Mouse (Mus musculus): ENCODE data around the gene Cct4. TPM values are rescaled to one million over a fixed set of nuclear protein-coding genes. Genes with fewer than 3 reads are reported as not detected.

Cct4 gene
- polyA plus RNA-seq, 1 experiment = 134 TPM

GRCm38 (mm10) chr11:23005276-23005675 is 15.0 kb downstream of the Cct4 start:
- Histone ChIP-seq H3K27ac (ENCODE audit: insufficient read depth, low read depth, low read length) (no peak overlapping the region), H3K4me1 (ENCODE audit: control insufficient read depth, insufficient read depth, low read length) (peaks cover 2% of the 10 kb centered on the region; the same call in 1 of the 2 replicates), H3K4me3 (ENCODE audit: insufficient read depth, low read length) (no peak overlapping the region)
- TF ChIP-seq POLR2A (IDR thresholded peaks at IDR 0.05; ENCODE audit: borderline replicate concordance, low read depth, low read length) (no peak), CTCF (IDR thresholded peaks at IDR 0.05; ENCODE audit: low read depth, low read length) (no peak)

GRCm38 (mm10) chr11:23007166-23007480 is 16.8 kb downstream of the Cct4 start:
- TF ChIP-seq POLR2A (IDR thresholded peaks at IDR 0.05; ENCODE audit: borderline replicate concordance, low read depth, low read length) (no peak), CTCF (IDR thresholded peaks at IDR 0.05; ENCODE audit: low read depth, low read length) (no peak)
- peak overlapping the region; percentile 75 for H3K4me3 ChIP-seq (ENCODE audit: insufficient read depth, low read length)
- H3K27ac ChIP-seq (ENCODE audit: insufficient read depth, low read depth, low read length) = 0 out of 2 replicates have a peak overlapping the region, but pooled peaks have one; percentile 10
- peaks cover 2% of the 10 kb centered on the region; the same call in 1 of the 2 replicates for H3K4me1 ChIP-seq (ENCODE audit: control insufficient read depth, insufficient read depth, low read length)

DNA sequence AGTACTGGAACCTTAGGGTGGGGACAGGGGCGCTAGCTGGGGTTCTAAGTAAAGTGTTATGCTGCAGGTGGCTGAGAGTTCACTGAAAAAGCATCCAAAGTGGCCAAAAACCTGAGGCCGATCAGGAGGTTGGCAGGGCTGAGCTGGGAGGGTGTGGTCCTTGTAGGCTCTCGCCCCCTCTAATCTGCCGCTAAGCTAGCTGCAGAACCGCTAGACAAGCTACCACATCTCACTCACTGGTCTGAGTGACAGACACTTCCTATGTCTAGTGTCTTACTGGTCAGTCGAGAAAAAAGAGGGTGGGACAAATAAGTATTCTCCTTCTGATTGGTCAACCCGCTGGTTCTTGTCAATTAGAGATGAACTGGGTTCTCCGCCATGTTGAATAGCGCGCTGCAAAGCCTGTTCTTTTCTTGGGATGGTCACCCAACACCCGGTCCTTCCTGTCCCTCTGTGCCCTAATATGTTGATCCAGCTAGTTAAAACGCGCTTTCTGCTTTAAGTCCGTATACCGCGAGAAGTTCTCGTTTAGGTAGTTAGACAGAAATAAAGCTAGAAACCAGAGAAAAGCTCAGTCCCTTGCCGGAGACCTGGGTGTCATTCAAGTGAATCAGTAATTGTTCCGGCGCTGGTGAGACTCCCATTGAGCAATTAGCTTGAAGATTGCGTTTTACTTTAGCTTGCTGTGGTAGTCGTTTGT is 17.3 kb downstream of the Cct4 start, which contains the start of gene Fam161a:
Gene Fam161a (plus strand): TSS at position 51 of the 700 bp plus-strand sequence.
- Histone ChIP-seq H3K4me1 (ENCODE audit: control insufficient read depth, insufficient read depth, low read length) (peaks cover 2% of the 10 kb centered on the region; the same call in 1 of the 2 replicates), H3K4me3 (ENCODE audit: insufficient read depth, low read length) (peak within 1 kb of the TSS; percentile 75), H3K27ac (ENCODE audit: insufficient read depth, low read depth, low read length) (peak within 1 kb of the TSS; percentile 77)
- TF ChIP-seq POLR2A (IDR thresholded peaks at IDR 0.05; ENCODE audit: borderline replicate concordance, low read depth, low read length) (no peak), CTCF (IDR thresholded peaks at IDR 0.05; ENCODE audit: low read depth, low read length) (no peak)

- TF ChIP-seq CTCF (IDR thresholded peaks at IDR 0.05; ENCODE audit: low read depth, low read length) (no peak), POLR2A (IDR thresholded peaks at IDR 0.05; ENCODE audit: borderline replicate concordance, low read depth, low read length) (0 out of 2 replicates have a peak, but pooled peaks have one; percentile 42)
- Histone ChIP-seq H3K4me1 (ENCODE audit: control insufficient read depth, insufficient read depth, low read length) (peaks cover 2% of the 10 kb centered on the region; the same call in 1 of the 2 replicates), H3K4me3 (ENCODE audit: insufficient read depth, low read length) (peak overlapping the region; percentile 75), H3K27ac (ENCODE audit: insufficient read depth, low read depth, low read length) (peak overlapping the region; percentile 77)
Measured at GRCm38 (mm10) chr11:23008181-23008823, 18.0 kb downstream of the Cct4 start.

DNA sequence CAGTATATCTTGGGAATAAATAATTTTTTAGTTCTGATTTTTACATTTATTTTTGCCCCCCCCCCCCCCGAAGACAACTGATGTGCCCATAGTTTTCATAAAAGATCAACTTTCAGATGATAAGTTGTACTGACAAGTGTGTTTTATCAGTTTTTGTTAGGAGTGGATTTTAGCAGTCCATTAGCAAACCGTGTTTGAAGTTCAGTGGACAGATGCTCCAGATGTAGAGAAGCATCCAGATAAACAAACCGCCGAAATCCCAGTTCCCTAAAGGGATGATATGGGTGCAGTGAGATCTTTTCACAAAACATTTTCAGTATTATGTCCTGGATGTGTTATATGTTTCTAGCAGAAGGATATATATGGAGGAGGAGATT is 18.5 kb downstream of the Cct4 start:
- no peak overlapping the region for H3K27ac ChIP-seq (ENCODE audit: insufficient read depth, low read depth, low read length)
- H3K4me1 ChIP-seq (ENCODE audit: control insufficient read depth, insufficient read depth, low read length) = peaks cover 2% of the 10 kb centered on the region; the same call in 1 of the 2 replicates
- H3K4me3 ChIP-seq (ENCODE audit: insufficient read depth, low read length) = peak overlapping the region; percentile 75
- no peak for TF ChIP-seq POLR2A (IDR thresholded peaks at IDR 0.05; ENCODE audit: borderline replicate concordance, low read depth, low read length)
- TF ChIP-seq CTCF (IDR thresholded peaks at IDR 0.05; ENCODE audit: low read depth, low read length) = no peak

DNA sequence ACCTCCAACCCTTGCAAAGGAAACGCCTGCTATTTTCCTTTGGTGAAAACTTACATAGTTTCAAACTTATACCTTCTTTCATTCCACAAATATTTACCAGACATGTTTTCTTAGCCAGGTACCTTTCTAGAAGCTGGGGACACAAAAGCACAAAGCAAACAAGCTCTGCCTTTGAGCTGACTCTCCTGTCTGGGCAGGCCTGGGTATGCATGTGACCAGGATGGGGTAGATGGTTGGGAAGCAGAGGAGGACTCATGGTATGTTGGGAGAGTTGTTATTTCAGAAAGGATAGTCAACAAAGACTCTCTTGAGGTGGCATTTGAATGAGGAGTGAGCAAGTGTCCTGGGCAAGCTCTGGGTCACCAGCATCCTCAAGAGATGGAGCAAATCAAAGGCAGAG is 22.8 kb downstream of the Cct4 start:
- no peak overlapping the region for H3K4me3 ChIP-seq (ENCODE audit: insufficient read depth, low read length)

GRCm38 (mm10) chr11:23013580-23014294 is 23.4 kb downstream of the Cct4 start:
- no peaks in the 10 kb centered on the region for H3K4me1 ChIP-seq (ENCODE audit: control insufficient read depth, insufficient read depth, low read length)
- no peak overlapping the region for H3K4me3 ChIP-seq (ENCODE audit: insufficient read depth, low read length)
- no peak overlapping the region for H3K27ac ChIP-seq (ENCODE audit: insufficient read depth, low read depth, low read length)
- TF ChIP-seq CTCF (IDR thresholded peaks at IDR 0.05; ENCODE audit: low read depth, low read length) (no peak), POLR2A (IDR thresholded peaks at IDR 0.05; ENCODE audit: borderline replicate concordance, low read depth, low read length) (no peak)

More for the DNA sequence above, 22.8 kb downstream of the Cct4 start:
- no peak overlapping the region for H3K27ac ChIP-seq (ENCODE audit: insufficient read depth, low read depth, low read length)
- no peaks in the 10 kb centered on the region for H3K4me1 ChIP-seq (ENCODE audit: control insufficient read depth, insufficient read depth, low read length)
- TF ChIP-seq POLR2A (IDR thresholded peaks at IDR 0.05; ENCODE audit: borderline replicate concordance, low read depth, low read length) = no peak
- no peak for TF ChIP-seq CTCF (IDR thresholded peaks at IDR 0.05; ENCODE audit: low read depth, low read length)

GRCm38 (mm10) chr11:23014996-23015395 is 24.7 kb downstream of the Cct4 start:
- Histone ChIP-seq H3K4me1 (ENCODE audit: control insufficient read depth, insufficient read depth, low read length) (no peaks in the 10 kb centered on the region), H3K27ac (ENCODE audit: insufficient read depth, low read depth, low read length) (no peak overlapping the region), H3K4me3 (ENCODE audit: insufficient read depth, low read length) (no peak overlapping the region)
- no peak for TF ChIP-seq CTCF (IDR thresholded peaks at IDR 0.05; ENCODE audit: low read depth, low read length)
- no peak for TF ChIP-seq POLR2A (IDR thresholded peaks at IDR 0.05; ENCODE audit: borderline replicate concordance, low read depth, low read length)

DNA sequence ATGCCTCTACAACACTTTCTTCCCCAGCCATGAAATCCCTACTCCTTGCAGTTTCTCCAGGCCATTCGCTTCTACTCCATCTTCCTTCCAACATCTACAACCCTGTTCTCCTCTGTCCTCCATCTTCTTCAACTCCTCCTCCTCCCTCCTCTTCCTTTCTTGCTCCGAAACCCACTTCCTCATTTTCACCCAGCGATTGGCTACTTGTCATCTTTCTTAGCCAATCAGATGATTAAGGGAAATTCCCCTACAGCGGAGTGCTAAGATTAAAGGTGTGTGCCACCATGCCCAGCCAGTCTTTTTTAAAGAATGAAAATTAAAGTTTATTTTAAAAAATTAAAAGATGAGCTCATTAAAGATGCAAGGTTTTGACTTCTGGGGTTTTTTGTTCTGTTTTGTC is 27.6 kb downstream of the Cct4 start:
- H3K4me1 ChIP-seq (ENCODE audit: control insufficient read depth, insufficient read depth, low read length) = peaks cover 3% of the 10 kb centered on the region
- TF ChIP-seq POLR2A (IDR thresholded peaks at IDR 0.05; ENCODE audit: borderline replicate concordance, low read depth, low read length) (no peak), CTCF (IDR thresholded peaks at IDR 0.05; ENCODE audit: low read depth, low read length) (no peak)
- H3K27ac ChIP-seq (ENCODE audit: insufficient read depth, low read depth, low read length) = no peak overlapping the region
- H3K4me3 ChIP-seq (ENCODE audit: insufficient read depth, low read length) = no peak overlapping the region
